Mouse (Mus musculus): Measurements from ENCODE around the gene Nlgn1.

Nlgn1 gene

DNA sequence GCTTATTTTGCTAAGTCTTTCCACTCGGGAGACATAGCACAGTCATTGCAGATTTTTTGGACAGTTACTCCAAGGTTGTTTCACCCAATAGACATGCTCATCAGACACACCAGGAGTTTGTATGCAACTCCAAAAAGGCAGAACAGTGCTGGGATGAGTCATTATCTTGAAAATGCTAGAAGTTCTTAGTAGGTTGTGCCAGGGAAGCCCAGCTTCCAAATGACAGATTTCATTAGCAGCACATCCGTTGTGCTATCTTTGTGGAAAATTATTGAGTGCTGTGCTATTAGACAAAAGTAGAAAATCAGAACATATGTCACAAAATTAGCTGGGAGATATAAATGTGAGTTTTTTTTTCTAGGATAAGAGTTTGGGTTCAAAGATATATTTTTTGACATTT lies 137.3 kb downstream of the Nlgn1 start:
- no peak for DNase-seq

DNA sequence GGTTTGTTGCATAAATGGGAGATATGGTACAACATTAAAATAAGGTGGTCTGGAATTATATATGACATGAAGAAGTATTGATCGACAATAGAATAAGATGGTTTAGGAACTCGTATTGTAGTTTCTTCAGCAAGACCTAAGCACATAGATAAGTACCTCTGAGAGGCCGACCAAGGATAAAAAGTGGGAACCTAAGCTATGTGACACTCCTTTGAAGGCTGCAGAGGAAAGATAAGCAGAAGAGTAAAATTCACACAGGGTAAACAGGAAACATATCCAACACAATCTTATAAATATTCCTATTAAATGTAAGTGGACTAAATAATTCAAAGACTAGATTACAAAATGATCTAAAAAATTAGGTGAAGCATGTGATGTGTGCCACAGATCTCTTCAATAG lies 151.2 kb downstream of the Nlgn1 start:
- no peak for DNase-seq

DNA sequence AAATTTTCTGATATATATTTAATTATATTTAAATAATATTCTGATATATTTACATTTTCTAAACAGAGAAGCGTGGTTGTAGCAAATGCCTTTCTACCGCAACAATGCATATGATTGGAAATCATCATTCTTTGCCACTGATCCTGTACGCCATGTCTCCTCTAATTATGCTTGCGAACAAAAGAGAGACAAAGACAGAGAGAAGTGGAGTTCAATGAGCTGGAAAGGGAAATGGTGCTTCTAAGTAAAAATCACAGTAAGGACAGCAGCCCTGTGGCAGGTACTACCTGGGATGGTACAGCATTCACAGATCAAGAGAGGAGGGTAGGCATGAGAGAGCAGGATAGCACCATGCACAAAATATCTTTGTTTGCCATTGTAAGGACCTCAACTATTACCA lies 156.9 kb downstream of the Nlgn1 start:
- DNase-seq = no peak

DNA sequence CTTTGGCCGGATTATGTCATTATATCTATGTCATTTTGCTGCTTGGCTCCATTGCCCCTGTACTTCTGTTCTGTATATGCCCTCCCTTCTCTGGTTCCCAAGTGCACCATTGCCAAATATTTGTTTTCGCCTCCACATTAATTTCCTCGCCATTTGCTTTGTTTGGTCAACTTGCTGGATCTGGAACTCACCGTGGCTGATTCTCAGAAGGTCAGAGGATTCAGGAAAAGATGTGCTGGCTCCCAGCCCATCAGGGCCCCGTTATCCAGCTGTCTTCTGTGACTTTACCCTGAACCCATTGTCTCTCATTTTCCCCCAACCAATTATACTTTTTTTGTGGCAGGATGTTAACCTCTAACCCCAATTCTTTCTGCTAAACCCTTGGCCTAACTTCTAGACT lies 158.0 kb downstream of the Nlgn1 start:
- DNase-seq = no peak

DNA sequence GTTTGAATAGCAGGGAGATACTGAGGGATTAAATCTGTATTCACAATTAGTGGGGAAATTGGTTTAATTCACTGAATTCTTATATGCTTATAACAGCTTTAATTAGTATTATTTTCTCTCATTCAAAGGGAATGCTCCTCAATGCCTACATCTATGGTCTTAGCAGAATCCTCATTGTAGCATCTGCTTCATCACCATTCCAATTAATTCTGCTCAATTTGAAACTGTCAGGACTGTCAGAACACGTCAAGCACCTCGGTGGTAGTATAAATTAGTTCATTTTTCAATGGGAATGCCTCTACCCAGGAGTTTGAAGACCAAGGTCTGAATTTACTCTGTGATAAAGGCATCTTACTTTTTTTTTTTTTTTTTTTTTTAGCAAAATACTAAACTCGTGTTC lies 158.6 kb downstream of the Nlgn1 start:
- DNase-seq = no peak

DNA sequence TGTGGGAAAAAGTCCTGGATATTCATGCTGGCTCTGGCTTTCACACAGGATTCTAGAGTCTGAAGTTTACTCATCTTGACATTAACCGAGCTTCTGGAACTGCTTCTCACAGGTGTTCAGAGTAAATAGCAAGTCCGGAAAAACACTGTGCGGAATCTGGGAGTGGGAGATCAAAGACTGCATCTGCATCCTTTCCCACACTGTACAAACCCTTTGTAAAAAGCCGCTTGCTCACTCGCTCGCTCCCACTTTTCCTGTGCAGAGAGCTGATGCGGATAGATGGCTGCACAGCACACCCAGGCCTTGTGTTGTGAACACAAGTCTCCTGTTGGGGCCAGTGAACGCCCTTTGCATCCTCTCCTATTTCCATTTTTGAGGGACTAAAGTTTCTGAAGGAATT lies 165.5 kb downstream of the Nlgn1 start:
- no peak for DNase-seq

DNA sequence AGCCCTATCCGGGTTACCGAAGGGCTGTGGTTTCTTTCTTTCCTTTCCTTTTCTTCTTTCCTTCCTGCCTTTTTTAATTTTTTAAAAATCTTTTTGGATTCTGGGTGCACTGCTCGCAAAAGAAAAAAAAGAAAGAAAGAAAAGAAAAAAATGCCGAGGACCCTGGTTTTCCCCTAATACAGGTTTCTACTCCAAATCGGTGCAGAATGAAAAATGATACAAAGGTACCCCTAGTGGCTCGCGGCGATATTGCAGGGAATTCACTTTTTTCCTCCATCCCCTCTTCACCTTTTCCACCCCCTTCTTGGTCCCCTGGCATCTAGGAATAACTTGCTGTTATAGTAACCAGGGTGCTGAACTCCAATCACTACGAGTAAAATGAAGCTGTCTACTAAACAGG lies 178.5 kb downstream of the Nlgn1 start:
- no peak for DNase-seq

DNA sequence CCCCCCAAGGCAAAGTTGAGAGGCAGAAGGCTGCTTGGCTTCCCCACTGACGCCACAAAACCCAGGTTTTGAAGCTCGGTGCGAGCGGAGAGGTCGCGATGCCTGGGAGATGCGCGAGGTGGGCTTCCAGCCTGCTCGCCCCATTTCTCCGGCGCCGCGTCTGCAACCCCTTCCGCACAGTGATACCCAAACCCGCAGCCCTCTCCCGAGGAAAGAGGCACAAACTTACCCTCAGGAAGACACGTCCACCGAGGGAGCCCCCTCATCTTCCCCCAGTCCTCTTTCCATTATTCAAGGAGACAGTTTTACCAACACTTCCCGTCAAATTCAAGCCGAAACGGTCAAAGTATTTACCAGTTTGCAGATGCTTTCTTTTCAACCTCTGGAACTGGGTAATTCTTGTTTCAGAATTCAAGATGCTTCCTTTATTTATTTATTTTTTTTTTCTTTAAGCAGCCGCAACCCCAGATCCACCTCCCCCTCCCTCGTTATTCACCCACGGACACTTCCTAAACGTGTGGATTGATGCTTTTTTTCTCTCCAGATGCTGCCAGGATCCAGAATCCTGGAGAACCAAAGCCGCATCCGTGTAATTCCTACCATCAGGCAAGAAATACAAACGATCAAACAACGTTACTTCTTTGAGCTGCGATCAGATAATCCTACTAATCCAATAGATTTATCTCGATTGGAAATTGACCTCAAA lies 179.1 kb downstream of the Nlgn1 start:
- DNase-seq = no peak

DNA sequence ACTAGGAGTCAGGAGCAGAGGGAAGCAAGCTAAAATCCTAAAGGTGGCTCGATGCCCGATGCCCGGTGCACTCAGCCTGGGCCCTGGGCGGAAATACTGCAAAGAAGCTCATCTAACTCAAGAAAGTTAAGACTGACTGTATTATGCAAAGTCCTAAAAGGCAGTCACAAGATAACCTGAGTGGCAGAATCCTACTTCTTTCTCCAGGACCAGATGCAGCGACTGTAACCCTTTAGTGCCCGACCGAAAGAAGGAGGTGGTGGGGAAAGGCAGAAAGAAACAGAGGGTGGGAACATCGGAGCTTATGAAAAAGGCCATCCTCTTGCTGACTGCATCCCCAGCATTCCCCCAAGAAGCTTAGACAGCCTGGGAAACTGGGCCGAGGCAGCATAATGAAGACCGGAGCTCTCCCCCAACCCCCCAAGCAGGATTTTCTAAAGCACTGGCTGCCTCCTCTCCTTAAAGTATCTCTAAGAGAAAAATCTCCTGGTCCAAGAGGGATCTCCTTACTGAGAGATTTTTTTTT lies 179.7 kb downstream of the Nlgn1 start:
- no peak for DNase-seq

DNA sequence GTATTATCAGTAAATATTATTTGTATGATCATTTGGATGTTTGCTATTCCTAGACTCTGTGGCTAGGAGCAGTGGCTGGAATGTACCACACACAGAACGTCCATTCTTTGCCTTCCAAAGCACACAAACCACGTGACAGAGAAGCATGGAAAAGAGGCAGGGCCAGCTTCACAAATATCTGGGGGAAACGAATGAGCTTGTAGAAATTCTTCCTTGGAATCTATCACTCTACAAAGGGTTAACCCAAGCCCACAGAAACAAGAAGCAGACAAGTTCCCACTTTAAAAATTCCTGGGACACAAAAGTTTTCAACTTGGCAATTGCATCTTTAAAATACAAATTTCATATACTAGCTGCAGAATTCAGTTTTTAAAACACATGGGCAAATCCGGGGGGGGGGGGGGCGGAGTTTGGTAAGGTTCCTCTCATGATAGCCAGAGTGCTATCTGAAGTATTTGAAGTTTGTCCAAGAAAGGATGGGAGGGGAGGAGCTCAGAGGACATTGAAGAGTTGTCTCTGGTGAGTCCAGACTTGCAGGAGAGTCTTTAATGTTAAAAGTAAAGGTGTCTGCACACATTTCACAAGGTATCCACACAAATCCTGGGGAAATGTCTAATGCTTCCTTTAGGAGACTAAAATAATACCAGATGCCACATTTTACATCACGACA lies 180.8 kb downstream of the Nlgn1 start:
- DNase-seq = no peak

DNA sequence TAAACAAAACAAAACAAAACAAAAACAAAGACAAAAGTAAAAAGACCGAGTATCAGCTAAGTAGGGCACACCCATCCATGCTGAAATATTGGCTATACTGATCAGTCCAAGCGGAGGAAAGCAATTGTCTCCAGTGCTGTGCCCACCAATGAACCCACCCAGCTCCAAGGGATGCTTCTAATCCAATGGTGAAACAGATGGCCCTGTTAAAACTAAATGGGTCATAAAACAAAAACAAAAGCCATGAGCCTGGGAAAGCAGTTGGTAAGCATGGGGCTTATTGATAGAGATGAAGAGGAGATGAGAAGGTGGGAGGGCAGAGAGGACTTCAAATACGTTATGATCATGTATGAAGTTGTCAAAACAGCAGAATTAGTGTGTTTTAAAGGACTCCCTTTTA lies 186.1 kb downstream of the Nlgn1 start:
- DNase-seq = no peak

DNA sequence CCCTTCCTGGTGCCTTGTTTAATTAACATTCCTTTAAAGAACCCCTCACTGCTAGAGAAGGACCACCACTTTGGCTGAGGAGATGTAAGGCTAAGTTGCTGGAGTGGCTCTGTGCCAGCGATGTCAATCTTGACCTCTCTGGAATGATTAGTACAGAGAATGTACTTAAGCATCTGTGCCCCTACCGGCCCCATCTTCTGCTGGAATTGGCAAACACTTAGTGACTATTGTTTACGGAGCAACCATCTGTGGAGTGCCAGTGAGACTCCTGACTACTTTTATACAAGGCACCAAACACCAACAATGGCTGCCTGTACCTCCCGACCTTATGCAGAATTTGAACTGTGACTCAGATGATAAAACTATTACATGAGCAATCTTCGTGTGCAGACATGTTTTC lies 186.8 kb downstream of the Nlgn1 start:
- DNase-seq = no peak

DNA sequence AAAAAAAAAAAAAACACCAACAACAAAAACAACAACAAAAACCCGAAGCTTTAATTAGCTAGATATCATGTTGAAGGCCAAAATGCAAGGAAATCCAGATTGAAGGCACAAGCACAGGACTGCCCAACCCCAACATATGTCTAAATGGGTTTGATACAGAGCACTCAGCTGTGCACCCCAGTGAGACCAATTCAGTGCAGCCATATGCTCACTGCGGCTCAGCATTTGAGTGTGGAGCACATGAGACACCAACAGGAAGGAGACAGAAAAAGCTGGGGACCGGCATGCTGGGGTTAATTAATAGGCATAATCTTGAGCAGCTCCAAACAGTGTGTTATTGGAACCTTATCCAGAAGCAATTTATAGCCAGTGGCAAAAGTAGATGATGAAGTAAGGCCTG lies 190.7 kb downstream of the Nlgn1 start:
- no peak for DNase-seq

DNA sequence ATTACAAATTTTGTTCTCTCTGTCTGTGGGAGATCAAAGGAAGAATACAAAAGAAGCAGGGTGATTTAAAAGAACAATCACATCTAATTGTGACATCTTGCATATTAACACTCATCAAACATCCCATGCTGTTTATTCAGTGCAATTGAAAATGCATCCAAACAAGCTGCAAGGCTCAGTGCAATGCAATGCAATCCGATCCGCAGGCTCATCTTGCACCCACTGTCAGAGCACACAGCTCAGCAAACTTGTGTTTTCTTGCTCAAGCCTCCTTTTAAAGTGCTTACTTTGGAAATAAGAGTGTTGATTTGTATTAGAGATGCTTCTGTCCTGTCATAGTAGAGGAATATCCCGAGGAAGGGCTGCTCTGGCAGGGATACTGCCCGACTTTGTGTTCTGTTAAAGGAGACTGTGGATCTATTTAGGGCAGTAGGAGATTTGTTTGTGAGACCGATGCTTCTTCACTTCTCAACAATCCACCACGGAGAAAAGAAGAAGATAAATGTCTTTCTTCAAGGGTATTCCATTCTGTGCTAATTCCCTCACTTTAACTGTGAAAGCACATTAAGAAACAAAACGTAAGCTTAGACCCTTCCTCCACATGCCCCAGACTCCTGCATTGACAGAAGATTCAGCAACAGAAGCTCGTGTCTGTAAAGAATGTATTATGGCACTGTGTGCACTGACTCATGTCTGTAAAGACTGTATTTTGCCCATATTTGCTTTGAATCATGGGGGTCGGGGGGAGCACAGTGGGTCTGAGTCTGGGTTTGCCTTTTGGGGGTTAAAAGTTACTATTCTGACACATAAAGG lies 197.2 kb downstream of the Nlgn1 start:
- no peak for DNase-seq

DNA sequence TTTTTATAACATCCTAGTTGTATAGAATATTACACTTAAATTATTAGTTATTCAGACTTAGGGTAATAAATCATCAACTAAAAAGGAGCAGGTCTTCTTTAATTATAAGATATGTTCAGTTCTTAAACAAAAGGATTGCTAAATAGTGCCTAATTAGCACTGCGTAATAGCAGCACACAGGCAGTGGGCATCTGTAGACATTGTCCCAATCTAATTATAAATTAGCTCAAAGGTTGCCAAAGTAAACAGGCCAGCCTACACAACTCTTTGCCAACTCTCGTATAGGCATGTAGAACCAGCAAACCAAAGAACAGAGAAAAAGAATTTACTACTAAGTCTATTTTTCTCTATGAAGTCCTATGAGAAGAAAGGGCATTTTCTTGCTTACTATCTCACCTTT lies 201.3 kb downstream of the Nlgn1 start:
- DNase-seq = no peak

DNA sequence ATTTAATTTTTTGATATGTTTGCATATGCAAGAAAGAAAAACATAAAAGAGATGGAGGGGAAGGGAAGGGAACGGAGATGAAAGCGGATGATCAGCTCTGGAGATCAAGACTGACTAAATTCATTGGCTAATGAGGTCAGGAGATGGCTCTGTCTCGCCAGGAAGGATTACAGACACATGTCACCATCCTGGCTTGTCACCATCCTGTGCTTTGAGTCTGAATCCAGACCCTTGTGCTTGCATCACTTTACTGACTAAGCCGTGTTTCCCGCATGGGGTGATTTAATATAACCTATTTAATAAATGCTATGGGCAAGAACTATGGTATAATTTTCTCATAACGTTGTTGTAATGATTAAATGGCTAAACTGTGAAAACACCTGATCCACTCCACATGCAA lies 202.8 kb downstream of the Nlgn1 start:
- DNase-seq = no peak

DNA sequence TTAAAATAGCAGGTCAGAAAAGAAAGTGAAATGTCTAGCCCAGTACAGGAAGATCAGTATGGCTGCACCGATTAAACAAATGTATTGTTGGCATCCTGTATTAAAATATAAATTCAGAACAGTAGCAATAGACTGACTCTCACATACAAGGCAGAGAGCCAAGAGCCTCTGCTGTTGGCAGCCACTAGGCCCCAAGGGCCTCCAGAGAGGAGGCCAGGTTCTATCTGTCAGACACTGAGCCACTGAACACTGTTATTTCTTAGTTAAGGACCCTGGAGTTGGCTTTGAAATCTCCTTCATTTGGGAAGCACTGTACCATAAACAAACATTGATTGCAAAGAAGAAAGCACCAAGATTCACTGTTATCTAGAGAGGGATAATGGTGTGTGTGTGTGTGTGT lies 215.2 kb downstream of the Nlgn1 start:
- DNase-seq = no peak

DNA sequence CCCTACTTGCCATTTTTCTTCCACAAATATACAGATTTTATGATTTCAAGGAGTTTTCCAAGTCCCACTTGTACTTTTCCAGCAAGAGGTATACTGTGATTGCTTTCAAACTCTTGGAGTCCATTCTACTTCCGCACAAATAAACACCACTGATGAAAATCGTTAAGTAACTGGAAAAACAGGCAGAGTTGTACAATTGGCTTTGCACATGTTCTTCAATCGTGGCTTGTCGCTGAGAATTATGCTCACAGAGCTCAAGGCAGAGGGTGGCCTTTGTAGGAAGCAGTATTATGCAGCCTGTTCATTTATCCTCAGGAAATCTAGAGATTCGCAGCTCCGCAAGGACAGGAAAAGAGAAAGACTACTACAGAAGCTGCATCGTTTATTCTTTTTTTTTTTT lies 225.9 kb downstream of the Nlgn1 start:
- DNase-seq = no peak

DNA sequence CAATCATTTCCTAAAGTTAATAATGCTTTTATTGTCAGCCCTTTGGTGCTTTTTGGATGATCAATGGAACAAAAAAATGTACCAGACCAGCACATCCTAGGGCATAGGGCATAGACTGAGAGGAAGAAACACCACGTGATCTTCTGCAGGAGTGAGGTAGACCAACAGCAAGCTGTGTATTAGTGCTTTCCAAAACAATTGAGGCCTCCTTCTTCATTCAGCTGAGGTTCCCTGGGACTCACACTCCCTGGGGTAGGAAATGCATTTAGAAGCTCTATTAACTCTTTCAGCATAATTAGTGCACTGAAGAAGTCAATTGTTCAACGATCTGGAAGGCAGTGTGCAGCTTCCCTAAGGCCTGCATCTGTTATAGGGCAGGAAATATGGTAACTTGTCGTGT lies 226.7 kb downstream of the Nlgn1 start:
- no peak for DNase-seq

DNA sequence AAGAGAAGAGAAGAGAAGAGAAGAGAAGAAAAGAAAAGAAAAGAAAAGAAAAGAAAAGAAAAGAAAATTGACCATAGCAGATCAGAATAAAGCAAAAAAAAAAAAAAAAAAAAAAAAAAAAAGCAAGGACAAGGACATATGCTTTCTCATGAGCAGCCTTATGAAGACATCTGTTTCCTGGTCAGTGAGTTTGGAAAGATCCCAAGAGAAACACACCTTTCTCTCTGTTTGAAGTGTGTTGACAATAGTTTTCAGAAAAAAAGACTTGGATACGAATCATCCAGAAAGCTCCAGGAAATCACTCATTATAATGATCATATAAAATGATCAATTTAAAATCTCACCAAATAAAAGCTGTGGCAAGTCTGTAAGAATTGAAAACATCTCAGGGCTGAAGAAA lies 230.0 kb downstream of the Nlgn1 start:
- no peak for DNase-seq

DNA sequence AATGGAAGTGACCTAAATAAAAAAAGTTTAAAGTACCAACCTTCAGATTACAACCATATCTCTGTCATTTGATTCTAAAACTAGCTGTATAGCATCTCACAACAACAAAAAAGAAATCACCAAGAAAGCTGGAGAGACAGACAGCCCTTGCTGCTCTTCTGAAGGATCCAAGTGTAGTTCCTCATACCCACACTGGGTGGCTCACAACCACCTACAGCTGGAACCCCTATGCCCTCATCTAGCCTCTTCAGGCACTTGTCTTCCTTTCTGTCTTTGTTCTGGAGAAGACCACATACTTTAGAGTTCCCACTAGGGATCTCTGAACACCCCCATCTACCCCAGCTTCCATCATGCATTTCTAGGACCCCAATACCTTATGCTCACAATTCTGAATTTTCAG lies 236.7 kb downstream of the Nlgn1 start:
- no peak for DNase-seq

DNA sequence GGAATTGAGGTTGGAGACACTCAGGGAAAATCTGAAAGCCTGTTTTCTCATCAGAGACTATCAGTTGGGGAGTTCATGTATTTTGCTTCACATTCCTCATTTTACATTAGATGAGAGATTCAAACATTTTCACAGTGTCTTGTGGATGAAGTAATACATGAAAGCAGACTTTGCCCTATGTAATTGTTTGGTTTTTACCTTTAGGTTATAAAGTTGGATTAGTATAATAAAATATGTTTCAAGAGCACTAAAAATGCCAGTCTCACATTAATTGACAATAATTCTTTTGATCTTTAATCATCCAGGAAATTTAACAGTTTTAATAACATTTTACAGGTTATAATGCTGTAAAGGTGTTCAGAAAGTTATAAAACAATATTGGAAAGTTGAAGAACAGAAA lies 262.9 kb downstream of the Nlgn1 start:
- no peak for DNase-seq

DNA sequence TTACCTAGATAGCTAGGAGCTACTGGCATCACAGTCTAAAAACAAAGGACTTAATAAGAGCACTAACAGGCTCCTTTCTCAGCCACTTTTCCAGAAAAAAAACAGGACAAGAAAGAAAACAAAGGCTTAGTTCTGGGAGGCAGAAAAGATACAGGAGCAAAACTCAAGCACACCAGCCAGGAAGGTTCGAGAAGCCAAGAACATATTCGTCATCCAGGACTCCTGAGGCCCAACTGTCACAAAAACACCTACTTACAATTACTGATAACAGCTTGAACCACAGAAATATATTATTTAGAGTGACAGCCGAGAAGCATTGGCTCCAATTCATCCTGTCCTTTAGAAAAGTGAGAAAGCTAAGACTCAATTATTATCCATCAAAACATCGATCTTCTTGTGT lies 281.5 kb downstream of the Nlgn1 start:
- DNase-seq = no peak

DNA sequence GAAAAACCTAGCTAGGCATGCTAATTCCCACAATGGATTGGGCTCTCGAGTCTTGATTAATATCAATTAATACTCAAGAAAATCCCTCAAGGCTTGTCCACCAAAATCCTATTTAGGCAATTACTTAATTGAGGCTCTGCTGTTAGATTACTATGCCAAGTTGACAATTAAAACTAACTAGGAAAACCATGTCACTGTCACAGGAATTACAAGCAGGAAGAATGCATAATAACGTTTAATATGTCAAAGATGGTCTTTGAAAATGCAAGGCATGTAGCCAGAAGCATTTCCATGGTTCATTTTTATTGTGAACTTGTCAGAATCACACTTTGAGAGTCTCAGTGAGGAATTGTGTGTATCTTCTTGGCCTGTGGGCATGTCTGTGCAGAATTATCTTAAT lies 289.3 kb downstream of the Nlgn1 start:
- DNase-seq = no peak

Data from thymus, postnatal 36 days (tissue).